Mouse (Mus musculus): ENCODE measurements around the gene Amdhd2. TPM values are rescaled to one million over a fixed set of nuclear protein-coding genes. Genes with fewer than 3 reads are reported as not detected.

Amdhd2 gene
- 40.0 and 44.5 TPM in 2 replicates for polyA plus RNA-seq (2016; fragmentation: Nextera tagmentation; extraction: Ambion mirVana)

GRCm38 (mm10) chr17:24163176-24163962, at the start of gene Amdhd2:
Amdhd2 (minus strand) TSS chr17:24163766.
- peak within 1 kb of the TSS; percentile 82 for H3K4me3 ChIP-seq
- H3K36me3 ChIP-seq: peaks cover 32% of the 10 kb centered on the region
- peak within 1 kb of the TSS; percentile 93 for H3K27ac ChIP-seq
- peaks cover 35% of the 10 kb centered on the region for H3K4me1 ChIP-seq
- no peaks in the 10 kb centered on the region for H3K9me3 ChIP-seq
- DNase-seq (ENCODE audit: low spot score): peak; percentile 98
- under 1% methylated on average over 47 of the region's 47 CpGs for WGBS
- no peaks in the 10 kb centered on the region for H3K27me3 ChIP-seq (ENCODE audit: insufficient read depth, poor library complexity, severe bottlenecking)

- peaks cover 35% of the 10 kb centered on the region for H3K36me3 ChIP-seq
- no peaks in the 10 kb centered on the region for H3K9me3 ChIP-seq
- DNase-seq (ENCODE audit: low spot score): no peak
- peaks cover 42% of the 10 kb centered on the region for H3K4me1 ChIP-seq
- no peak overlapping the region for H3K27ac ChIP-seq
- H3K4me3 ChIP-seq: no peak overlapping the region
- WGBS: 80% methylated on average over 6 of the region's 6 CpGs
- peaks cover 21% of the 10 kb centered on the region for H3K27me3 ChIP-seq (ENCODE audit: insufficient read depth, poor library complexity, severe bottlenecking)
Measured at GRCm38 (mm10) chr17:24213186-24213585, 49.6 kb upstream of the Amdhd2 start.

- peaks cover 48% of the 10 kb centered on the region for H3K4me1 ChIP-seq
- H3K27me3 ChIP-seq (ENCODE audit: insufficient read depth, poor library complexity, severe bottlenecking): peaks cover 27% of the 10 kb centered on the region
- no peaks in the 10 kb centered on the region for H3K9me3 ChIP-seq
- 29% methylated on average over 5 of the region's 5 CpGs for WGBS
- DNase-seq (ENCODE audit: low spot score): no peak
- H3K36me3 ChIP-seq: peaks cover 29% of the 10 kb centered on the region
- peak overlapping the region; percentile 74 for H3K4me3 ChIP-seq
- H3K27ac ChIP-seq: peak overlapping the region; percentile 91
Measured at GRCm38 (mm10) chr17:24212441-24213018, 49.0 kb upstream of the Amdhd2 start.

GRCm38 (mm10) chr17:24211631-24212440, 48.3 kb upstream of the Amdhd2 start:
- peak; percentile 89 for DNase-seq (ENCODE audit: low spot score)
- peaks cover 23% of the 10 kb centered on the region for H3K36me3 ChIP-seq
- peaks cover 34% of the 10 kb centered on the region for H3K27me3 ChIP-seq (ENCODE audit: insufficient read depth, poor library complexity, severe bottlenecking)
- WGBS: 2% methylated on average over 37 of the region's 37 CpGs
- peaks cover 55% of the 10 kb centered on the region for H3K4me1 ChIP-seq
- H3K9me3 ChIP-seq: no peaks in the 10 kb centered on the region
- H3K27ac ChIP-seq: peak overlapping the region; percentile 91
- peak overlapping the region; percentile 74 for H3K4me3 ChIP-seq

- Histone ChIP-seq H3K27me3 (ENCODE audit: insufficient read depth, poor library complexity, severe bottlenecking) (peaks cover 42% of the 10 kb centered on the region), H3K36me3 (peaks cover 11% of the 10 kb centered on the region), H3K27ac (peak overlapping the region; percentile 17; the same call in 1 of the 2 replicates), H3K4me3 (peak overlapping the region; percentile 74), H3K9me3 (no peaks in the 10 kb centered on the region), H3K4me1 (peaks cover 68% of the 10 kb centered on the region)
- 58% methylated on average over 3 of the region's 3 CpGs for whole genome bisulfite sequencing
- no peak for DNase-seq (ENCODE audit: low spot score)
Measured at GRCm38 (mm10) chr17:24210591-24210990, 47.0 kb upstream of the Amdhd2 start.

GRCm38 (mm10) chr17:24209916-24210240, 46.3 kb upstream of the Amdhd2 start:
- 0 out of 2 replicates have a peak, but pooled peaks cover 4% of the 10 kb centered on the region for H3K36me3 ChIP-seq
- H3K27me3 ChIP-seq (ENCODE audit: insufficient read depth, poor library complexity, severe bottlenecking): peaks cover 42% of the 10 kb centered on the region
- H3K4me3 ChIP-seq: peak overlapping the region; percentile 67
- 69% methylated on average over 3 of the region's 3 CpGs for WGBS
- no peaks in the 10 kb centered on the region for H3K9me3 ChIP-seq
- peaks cover 75% of the 10 kb centered on the region for H3K4me1 ChIP-seq
- no peak for DNase-seq (ENCODE audit: low spot score)
- peak overlapping the region; percentile 91 for H3K27ac ChIP-seq

- WGBS: 2% methylated on average over 43 of the region's 43 CpGs
Measured at GRCm38 (mm10) chr17:24209043-24209915, 45.7 kb upstream of the Amdhd2 start, which contains the start of gene Ntn3. Ntn3 (minus strand) TSS chr17:24209531.

GRCm38 (mm10) chr17:24208641-24209042, 45.1 kb upstream of the Amdhd2 start:
- no peak for DNase-seq (ENCODE audit: low spot score)
- 3% methylated on average over 29 of the region's 29 CpGs for WGBS
- Histone ChIP-seq H3K27me3 (ENCODE audit: insufficient read depth, poor library complexity, severe bottlenecking) (peaks cover 42% of the 10 kb centered on the region), H3K36me3 (no peaks in the 10 kb centered on the region), H3K4me1 (peaks cover 87% of the 10 kb centered on the region), H3K9me3 (no peaks in the 10 kb centered on the region), H3K4me3 (peak overlapping the region; percentile 67), H3K27ac (peak overlapping the region; percentile 91)

More at GRCm38 (mm10) chr17:24209043-24209915, 45.7 kb upstream of the Amdhd2 start, which contains the start of gene Ntn3:
- peak within 1 kb of the TSS; percentile 67 for H3K4me3 ChIP-seq
- H3K36me3 ChIP-seq: 0 out of 2 replicates have a peak, but pooled peaks cover under 1% of the 10 kb centered on the region
- peaks cover 42% of the 10 kb centered on the region for H3K27me3 ChIP-seq (ENCODE audit: insufficient read depth, poor library complexity, severe bottlenecking)
- H3K4me1 ChIP-seq: peaks cover 81% of the 10 kb centered on the region
- no peaks in the 10 kb centered on the region for H3K9me3 ChIP-seq
- peak; percentile 94 for DNase-seq (ENCODE audit: low spot score)
- H3K27ac ChIP-seq: peak within 1 kb of the TSS; percentile 91

GRCm38 (mm10) chr17:24207768-24208640, 44.4 kb upstream of the Amdhd2 start:
- no peak for DNase-seq (ENCODE audit: low spot score)
- Histone ChIP-seq H3K27me3 (ENCODE audit: insufficient read depth, poor library complexity, severe bottlenecking) (peaks cover 42% of the 10 kb centered on the region), H3K4me3 (peak overlapping the region; percentile 67), H3K36me3 (no peaks in the 10 kb centered on the region), H3K4me1 (peaks cover 93% of the 10 kb centered on the region), H3K27ac (peak overlapping the region; percentile 91), H3K9me3 (no peaks in the 10 kb centered on the region)
- WGBS: 62% methylated on average over 34 of the region's 34 CpGs

- no peak for DNase-seq (ENCODE audit: low spot score)
- H3K4me1 ChIP-seq: peaks cover 93% of the 10 kb centered on the region
- peak overlapping the region; percentile 75 for H3K4me3 ChIP-seq
- peak overlapping the region; percentile 91 for H3K27ac ChIP-seq
- no peaks in the 10 kb centered on the region for H3K36me3 ChIP-seq
- no peaks in the 10 kb centered on the region for H3K9me3 ChIP-seq
- WGBS: 5% methylated on average over 62 of the region's 62 CpGs
- peaks cover 42% of the 10 kb centered on the region for H3K27me3 ChIP-seq (ENCODE audit: insufficient read depth, poor library complexity, severe bottlenecking)
Measured at GRCm38 (mm10) chr17:24206451-24207351, 43.1 kb upstream of the Amdhd2 start.

Measured in heart, embryonic 10.5 days (tissue).